Mouse (Mus musculus) hindbrain, embryonic 14.5 days (tissue): ENCODE data around the gene Dmrtb1. TPM values are rescaled to one million over a fixed set of nuclear protein-coding genes. Genes with fewer than 3 reads are reported as not detected.

Experiments
- ATAC-seq: fragments of 200-750 bp; cut with Nextera tagmentation; 2 replicates; pipeline ENCODE4 v1.8.0; 2017; ENCODE audit warnings: moderate number of reproducible peaks, mild to moderate bottlenecking, moderate TSS enrichment, moderate library complexity; ENCODE audit not compliant: low FRiP score
- DNase-seq: peaks from one replicate; pipeline ENCODE4 v3.0.0-alpha.2; 2015; ENCODE audit warnings: low spot score
- H3K27ac ChIP-seq: fragments of 300-500 bp; sonication (generic); 2 replicates; pipeline ENCODE4 v1.5.1; 2014; ENCODE audit warnings: mild to moderate bottlenecking, moderate library complexity
- H3K27me3 ChIP-seq: fragments of 300-500 bp; sonication (generic); 2 replicates; pipeline ENCODE4 v1.6.1; 2014; ENCODE audit warnings: mild to moderate bottlenecking, low read length, mixed read lengths; ENCODE audit not compliant: control insufficient read depth, insufficient read depth
- H3K36me3 ChIP-seq: fragments of 300-500 bp; sonication (generic); replicated peaks from 2 replicates; pipeline ENCODE4 v1.6.1; 2014; ENCODE audit not compliant: control insufficient read depth, insufficient read depth
- H3K4me1 ChIP-seq: fragments of 300-500 bp; sonication (generic); replicated peaks from 2 replicates; pipeline ENCODE4 v1.6.1; 2014; ENCODE audit warnings: antibody characterized with exemption, low read length, mixed read lengths; ENCODE audit not compliant: control insufficient read depth, insufficient read depth
- H3K4me2 ChIP-seq: fragments of 300-500 bp; sonication (generic); replicated peaks from 2 replicates; pipeline ENCODE4 v1.6.1; 2014; ENCODE audit warnings: mild to moderate bottlenecking, moderate library complexity
- H3K4me3 ChIP-seq: fragments of 300-500 bp; sonication (generic); replicated peaks from 2 replicates; pipeline ENCODE4 v1.5.1; 2014; ENCODE audit warnings: mild to moderate bottlenecking, low read length
- H3K9ac ChIP-seq: fragments of 300-500 bp; sonication (generic); 2 replicates; pipeline ENCODE4 v1.6.1; 2014
- H3K9me3 ChIP-seq: fragments of 300-500 bp; sonication (generic); 2 replicates; pipeline ENCODE4 v1.6.1; 2016; ENCODE audit warnings: low read length; ENCODE audit not compliant: control insufficient read depth
- WGBS: fragments of 180-500 bp; shearing (Covaris S2); extraction: QIAGEN DNeasy Blood & Tissue Kit; methylation state at CpG from one replicate; pipeline ENCODE4 v1.1.7; 2014; 5-methylcytosine and 5-hydroxymethylcytosine counted together
- polyA plus RNA-seq: library from polyadenylated mRNA; unstranded; fragments of >200 nt; fragmentation: Nextera tagmentation; extraction: Ambion mirVana; gene quantifications from 2 replicates; pipeline ENCODE4 v1.2.1, GENCODE M21; 2014

The Dmrtb1 gene
- polyA plus RNA-seq, result 6.8 and 7.6 TPM in 2 replicates

- no peak within 1 kb of the TSS for H3K4me3 ChIP-seq
- H3K4me2 ChIP-seq, result no peak within 1 kb of the TSS
- no peak within 1 kb of the TSS for H3K27ac ChIP-seq
- no peaks in the 10 kb centered on the region for H3K36me3 ChIP-seq
- H3K9me3 ChIP-seq, result no peaks in the 10 kb centered on the region
- no peaks in the 10 kb centered on the region; the same call in 1 of the 2 replicates for H3K27me3 ChIP-seq
- peaks cover 27% of the 10 kb centered on the region for H3K4me1 ChIP-seq
- ATAC-seq (no peak), DNase-seq (no peak)
- WGBS, result 93% methylated on average over 14 of the region's 14 CpGs
- no peak within 1 kb of the TSS for H3K9ac ChIP-seq
These were observed at the start of gene Dmrtb1 for GRCm38 (mm10) chr4:107684130-107684529. TSS of gene Dmrtb1 (minus strand) at chr4:107684230.

DNA sequence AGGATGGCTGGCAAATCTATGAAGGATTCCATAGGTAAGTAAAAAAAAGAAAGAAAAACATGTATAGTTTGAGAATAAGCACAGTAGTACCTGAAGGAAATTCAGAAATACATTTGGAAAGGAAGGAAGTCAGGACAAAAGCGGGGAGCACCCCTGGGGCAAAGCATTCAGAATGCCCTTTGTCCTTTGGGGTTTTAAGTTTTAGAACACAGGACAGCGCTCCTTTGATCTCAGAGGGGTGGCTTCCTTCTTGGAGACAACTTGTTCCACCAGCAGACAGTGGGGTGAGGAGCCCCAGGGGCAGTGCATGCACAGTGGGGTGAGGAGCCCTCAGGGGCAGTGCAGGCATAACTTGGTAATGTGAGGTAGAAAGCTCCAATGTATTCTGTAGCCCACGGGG lies 49.6 kb upstream of the Dmrtb1 start:
- Histone ChIP-seq H3K27ac (no peak overlapping the region), H3K9me3 (no peaks in the 10 kb centered on the region), H3K4me1 (peaks cover 13% of the 10 kb centered on the region; the same call in 1 of the 2 replicates), H3K9ac (no peak overlapping the region), H3K36me3 (no peaks in the 10 kb centered on the region), H3K27me3 (no peaks in the 10 kb centered on the region), H3K4me2 (no peak overlapping the region), H3K4me3 (no peak overlapping the region)
- ATAC-seq (no peak), DNase-seq (no peak)
- WGBS, result 13% methylated on average over 3 of the region's 3 CpGs

- Histone ChIP-seq H3K9me3 (no peaks in the 10 kb centered on the region), H3K4me1 (peaks cover 13% of the 10 kb centered on the region; the same call in 1 of the 2 replicates), H3K4me3 (no peak overlapping the region), H3K4me2 (no peak overlapping the region), H3K36me3 (no peaks in the 10 kb centered on the region), H3K27me3 (no peaks in the 10 kb centered on the region), H3K9ac (no peak overlapping the region), H3K27ac (no peak overlapping the region)
- 19% methylated on average over 4 of the region's 4 CpGs for WGBS
- ATAC-seq (no peak), DNase-seq (no peak)
These were observed 48.6 kb upstream of the Dmrtb1 start for GRCm38 (mm10) chr4:107732624-107733023.

DNA sequence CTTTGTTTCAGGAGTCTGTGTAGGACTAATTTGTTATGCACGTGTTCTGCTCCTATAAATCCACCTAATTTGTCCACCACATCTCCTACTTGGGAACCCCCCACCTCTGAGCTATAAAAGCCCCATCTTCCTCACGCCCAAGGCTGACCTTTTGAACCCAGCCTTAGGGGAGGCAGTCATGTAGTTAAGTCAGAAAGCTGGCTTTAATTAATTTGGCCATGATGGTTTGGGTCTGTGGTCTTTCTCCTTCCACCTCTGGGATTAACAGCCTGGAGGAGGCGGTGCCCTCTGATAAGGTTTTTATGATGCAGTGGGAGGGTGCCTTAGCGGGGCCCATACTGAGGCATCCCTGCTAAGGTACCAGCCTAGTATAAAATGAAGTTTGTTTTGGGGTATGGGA lies 48.2 kb upstream of the Dmrtb1 start:
- H3K27ac ChIP-seq, result no peak overlapping the region
- H3K4me2 ChIP-seq, result no peak overlapping the region
- no peaks in the 10 kb centered on the region for H3K27me3 ChIP-seq
- DNase-seq (no peak), ATAC-seq (no peak)
- peaks cover 13% of the 10 kb centered on the region; the same call in 1 of the 2 replicates for H3K4me1 ChIP-seq
- WGBS, result 19% methylated on average over 4 of the region's 4 CpGs
- H3K9me3 ChIP-seq, result no peaks in the 10 kb centered on the region
- no peak overlapping the region for H3K4me3 ChIP-seq
- H3K36me3 ChIP-seq, result no peaks in the 10 kb centered on the region
- H3K9ac ChIP-seq, result no peak overlapping the region

GRCm38 (mm10) chr4:107731088-107731465 lies 47.0 kb upstream of the Dmrtb1 start:
- H3K9ac ChIP-seq, result no peak overlapping the region
- peaks cover 13% of the 10 kb centered on the region; the same call in 1 of the 2 replicates for H3K4me1 ChIP-seq
- no peak overlapping the region for H3K4me2 ChIP-seq
- H3K9me3 ChIP-seq, result no peaks in the 10 kb centered on the region
- H3K27me3 ChIP-seq, result no peaks in the 10 kb centered on the region
- no peak overlapping the region for H3K4me3 ChIP-seq
- no peak overlapping the region for H3K27ac ChIP-seq
- ATAC-seq (no peak), DNase-seq (no peak)
- H3K36me3 ChIP-seq, result no peaks in the 10 kb centered on the region
- WGBS, result 39% methylated on average over 8 of the region's 8 CpGs

DNA sequence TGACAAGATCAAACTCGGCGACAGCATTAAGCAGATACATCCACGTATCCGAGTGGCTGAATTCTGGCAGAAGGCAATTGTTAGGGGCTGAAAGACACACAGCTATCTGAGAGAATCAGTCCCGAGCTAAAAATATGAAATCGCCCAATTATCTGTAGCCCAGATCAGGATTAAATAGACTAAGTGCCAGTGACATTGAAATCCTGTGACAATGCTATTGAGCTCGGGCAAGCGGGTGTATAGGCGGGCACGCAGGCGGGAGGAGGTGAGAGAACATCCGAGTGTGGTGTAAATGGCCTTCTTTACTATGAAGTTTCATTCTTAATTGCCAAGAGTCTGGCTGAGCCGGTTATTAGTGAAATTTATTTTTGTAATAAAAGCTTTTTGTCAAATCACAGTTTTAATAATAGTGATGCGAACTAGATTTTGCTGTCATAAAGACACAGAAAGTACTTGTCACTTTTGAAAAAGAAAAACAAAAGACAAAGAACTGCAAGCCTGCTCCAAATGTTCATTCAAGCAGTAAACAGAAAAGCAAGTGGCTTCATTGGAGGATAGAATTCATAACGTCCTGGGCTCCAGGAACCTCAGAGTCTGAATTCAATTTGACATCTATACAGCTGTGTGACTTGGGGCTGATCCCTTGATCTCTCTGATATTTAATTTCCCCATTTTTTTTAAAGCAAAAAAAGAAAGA lies 46.5 kb upstream of the Dmrtb1 start:
- Histone ChIP-seq H3K27me3 (no peaks in the 10 kb centered on the region), H3K4me1 (peaks cover 13% of the 10 kb centered on the region; the same call in 1 of the 2 replicates), H3K4me3 (no peak overlapping the region), H3K27ac (no peak overlapping the region), H3K9ac (no peak overlapping the region), H3K36me3 (no peaks in the 10 kb centered on the region), H3K4me2 (no peak overlapping the region), H3K9me3 (no peaks in the 10 kb centered on the region)
- WGBS, result 62% methylated on average over 15 of the region's 15 CpGs
- ATAC-seq, result no peak
- DNase-seq, result no peak

GRCm38 (mm10) chr4:107725432-107725831 lies 41.4 kb upstream of the Dmrtb1 start:
- no peaks in the 10 kb centered on the region for H3K27me3 ChIP-seq
- DNase-seq, result no peak
- H3K27ac ChIP-seq, result no peak overlapping the region
- H3K4me1 ChIP-seq, result no peaks in the 10 kb centered on the region
- 72% methylated on average over 9 of the region's 9 CpGs for WGBS
- no peaks in the 10 kb centered on the region for H3K9me3 ChIP-seq
- H3K4me3 ChIP-seq, result no peak overlapping the region
- no peak overlapping the region for H3K9ac ChIP-seq
- no peak for ATAC-seq
- no peaks in the 10 kb centered on the region for H3K36me3 ChIP-seq
- H3K4me2 ChIP-seq, result no peak overlapping the region

DNA sequence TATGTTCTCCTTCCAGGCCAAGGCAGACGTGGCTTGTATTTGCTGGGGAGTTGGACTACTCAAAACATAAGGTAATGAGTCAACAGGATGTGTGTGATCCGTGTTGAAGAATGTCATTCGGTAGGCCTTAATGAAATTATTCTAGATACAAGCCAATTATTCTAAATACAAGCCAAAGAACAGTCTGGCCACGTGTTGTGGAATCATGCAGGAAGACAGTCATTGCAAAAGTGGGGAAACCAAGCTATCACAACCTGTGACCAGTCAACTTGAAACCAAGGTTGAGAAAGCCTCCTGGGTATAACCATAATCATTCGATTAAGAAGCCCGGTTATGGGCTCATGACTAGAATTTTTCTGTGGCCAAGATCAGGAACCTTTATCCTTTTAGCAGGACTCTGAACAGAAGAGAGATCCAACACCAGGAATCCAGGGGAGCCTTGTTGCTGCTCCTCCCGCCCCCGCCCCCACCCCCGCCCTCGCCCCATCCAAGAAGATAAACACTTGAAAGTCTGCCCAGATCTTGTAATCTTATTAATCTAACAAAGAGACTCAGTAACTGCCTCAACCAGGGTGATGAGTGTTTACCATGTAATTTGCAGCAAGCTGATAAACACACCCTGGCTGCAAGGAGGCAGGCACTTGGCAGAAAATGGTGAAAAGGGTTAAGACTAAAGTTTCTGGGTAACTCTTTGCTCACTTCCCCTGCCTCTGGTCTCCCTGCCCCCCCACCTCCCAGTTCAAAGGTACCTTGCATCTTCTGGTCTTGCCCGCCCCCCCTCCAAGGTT lies 36.2 kb upstream of the Dmrtb1 start:
- no peak overlapping the region for H3K9ac ChIP-seq
- H3K4me1 ChIP-seq, result peaks cover 19% of the 10 kb centered on the region
- 84% methylated on average over 11 of the region's 11 CpGs for WGBS
- no peak for ATAC-seq
- no peak for DNase-seq
- no peaks in the 10 kb centered on the region for H3K9me3 ChIP-seq
- no peaks in the 10 kb centered on the region for H3K36me3 ChIP-seq
- no peak overlapping the region for H3K4me2 ChIP-seq
- no peak overlapping the region for H3K4me3 ChIP-seq
- H3K27ac ChIP-seq, result no peak overlapping the region
- no peaks in the 10 kb centered on the region for H3K27me3 ChIP-seq

DNA sequence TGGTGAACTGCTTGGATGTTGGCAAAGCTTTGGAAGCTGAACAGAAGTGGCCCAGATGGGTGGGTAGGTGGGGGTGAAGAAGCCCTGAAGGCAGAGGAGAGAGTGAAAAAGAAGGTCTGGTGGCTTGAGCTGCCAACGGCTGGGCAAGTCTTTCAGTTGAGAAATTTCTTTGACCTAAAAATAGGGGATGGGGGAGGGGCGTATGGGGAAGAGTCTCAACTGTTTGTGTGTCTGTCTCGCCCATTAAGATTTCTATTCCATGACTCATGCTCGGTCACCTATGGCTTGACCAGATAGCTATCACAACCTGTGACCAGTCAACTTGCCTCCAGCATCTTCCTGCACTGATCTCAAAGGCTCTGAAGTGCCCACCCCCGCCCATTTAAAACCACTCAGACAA lies 35.1 kb upstream of the Dmrtb1 start:
- Histone ChIP-seq H3K9me3 (no peaks in the 10 kb centered on the region), H3K27me3 (no peaks in the 10 kb centered on the region), H3K4me2 (no peak overlapping the region), H3K4me1 (peaks cover 19% of the 10 kb centered on the region), H3K27ac (no peak overlapping the region), H3K9ac (no peak overlapping the region), H3K4me3 (no peak overlapping the region), H3K36me3 (no peaks in the 10 kb centered on the region)
- no peak for DNase-seq
- ATAC-seq, result no peak
- 75% methylated on average over 5 of the region's 5 CpGs for WGBS
